Comparison of ENCODE assay signal across 8 mouse cellular contexts in genomic region chr7:63757678-63758239, GRCm38 (mm10).
DNase-seq lines count a peak whose midpoint lies in the region; TF ChIP-seq lines count a peak whose summit lies in the region.

No protein-coding gene starts in this region.

- H3K27me3 ChIP-seq in cerebellum, adult 2 months (ENCODE audit: control insufficient read depth, insufficient read depth, low read length): no peaks in the 10 kb centered on the region
- H3K27me3 ChIP-seq in limb, embryonic 10.5 days (ENCODE audit: low read depth, poor library complexity, severe bottlenecking): peaks cover 97% of the 10 kb centered on the region
- H3K27me3 ChIP-seq in small intestine, adult 2 months (ENCODE audit: control insufficient read depth, insufficient read depth, low read length): peaks cover 45% of the 10 kb centered on the region

- 68% methylated on average over 85 of the region's 85 CpGs for WGBS in cerebellum, adult 2 months
- WGBS in limb, embryonic 10.5 days: 5% methylated on average over 61 of the region's 85 CpGs
- 2% methylated on average over 85 of the region's 85 CpGs for WGBS in small intestine, adult 2 months

- peaks cover 34% of the 10 kb centered on the region for H3K4me1 ChIP-seq in cerebellum, adult 2 months (ENCODE audit: control insufficient read depth, insufficient read depth, low read length)
- peaks cover 23% of the 10 kb centered on the region for H3K4me1 ChIP-seq in limb, embryonic 10.5 days
- peaks cover 5% of the 10 kb centered on the region; the same call in 1 of the 2 replicates for H3K4me1 ChIP-seq in small intestine, adult 2 months (ENCODE audit: control insufficient read depth, insufficient read depth, insufficient read length, low read length)

- H3K36me3 ChIP-seq in limb, embryonic 10.5 days: no peaks in the 10 kb centered on the region
- no peaks in the 10 kb centered on the region for H3K36me3 ChIP-seq in small intestine, adult 2 months (ENCODE audit: control insufficient read depth, insufficient read depth, low read length)

- no peak overlapping the region for H3K4me3 ChIP-seq in cerebellum, adult 2 months (replicated peaks; ENCODE audit: insufficient read depth, low read depth, low read length)
- H3K4me3 ChIP-seq in limb, embryonic 10.5 days: peak overlapping the region; percentile 48
- peak overlapping the region; percentile 23; the same call in 1 of the 2 replicates for H3K4me3 ChIP-seq in small intestine, adult 2 months (ENCODE audit: low read depth, low read length)

- no peak for TF ChIP-seq POLR2A in cerebellum, adult 2 months (IDR thresholded peaks at IDR 0.05; ENCODE audit: borderline replicate concordance, insufficient read depth, low read length)
- TF ChIP-seq POLR2A in small intestine, adult 2 months (IDR thresholded peaks at IDR 0.05; ENCODE audit: low read depth, low read length): no peak

- no peaks in the 10 kb centered on the region for H3K9me3 ChIP-seq in limb, embryonic 10.5 days (replicated peaks)

- no peak overlapping the region for H3K27ac ChIP-seq in cerebellum, adult 2 months (ENCODE audit: insufficient read depth, low read length)
- H3K27ac ChIP-seq in limb, embryonic 10.5 days: no peak overlapping the region
- no peak overlapping the region for H3K27ac ChIP-seq in small intestine, adult 2 months (ENCODE audit: insufficient read depth, low read depth, low read length)

- peak; percentile 27 to 56 for DNase-seq in cerebellum, adult 2 months
- no peak for DNase-seq in cerebellum, postnatal 4 days (ENCODE audit: low spot score in 2 of 2)
- peak; percentile 51 for DNase-seq in retina, postnatal 1 day
- DNase-seq in retina, embryonic 14.5 days (ENCODE audit: low spot score): no peak
- peak; percentile 61 for DNase-seq in limb, embryonic 10.5 days (ENCODE audit: low spot score)
- DNase-seq in ovary, postnatal 14 days (ENCODE audit: low spot score): no peak
- DNase-seq in left cerebral cortex, adult 8-10 months (ENCODE audit: low spot score in 2 of 2): no peak

- TF ChIP-seq CTCF in cerebellum, adult 2 months (IDR thresholded peaks at IDR 0.05; ENCODE audit: borderline replicate concordance, insufficient read depth, low read depth, low read length): no peak
- no peak for TF ChIP-seq CTCF in small intestine, adult 2 months (IDR thresholded peaks at IDR 0.05; ENCODE audit: extremely low read depth, insufficient read length, insufficient replicate concordance, low read depth, low read length)

Comparison
In these comparisons a context has a peak if more than half of its experiments do, and no peak if none do; other contexts are left out.
1. DNase-seq: peak in cerebellum, adult 2 months (2 of 2), retina, postnatal 1 day (single experiment) and limb, embryonic 10.5 days (single experiment); none in cerebellum, postnatal 4 days (0 of 2), retina, embryonic 14.5 days (single experiment), ovary, postnatal 14 days (single experiment) and left cerebral cortex, adult 8-10 months (0 of 2).